Mouse (Mus musculus) thymus, adult 2 months (tissue): ENCODE results near the gene Slc7a14.

Source experiments
- CTCF ChIP-seq: fragments of 200-500 bp; IDR thresholded peaks from 2 replicates; pipeline ENCODE4 v1.5.1; 2012; ENCODE audit warnings: mild to moderate bottlenecking, control low read depth, low read length, moderate library complexity, borderline replicate concordance; ENCODE audit not compliant: control insufficient read depth, poor library complexity, insufficient read depth; ENCODE audit errors: extremely low read depth
- POLR2A ChIP-seq: fragments of 200-500 bp; IDR thresholded peaks from 2 replicates; pipeline ENCODE4 v1.6.1; 2012; ENCODE audit warnings: mild to moderate bottlenecking, low read length, control low read depth, moderate library complexity; ENCODE audit not compliant: control insufficient read depth, poor library complexity, insufficient read depth; ENCODE audit errors: extremely low read depth

GRCm38 (mm10) chr3:31236146-31236545 is 74.0 kb downstream of the Slc7a14 start:
- TF ChIP-seq CTCF (no peak), POLR2A (no peak)
